Mouse (Mus musculus) adipocyte (in vitro differentiated cells): Measurements from ENCODE around the gene Flrt1.
A peak's percentile ranks its signal among the peaks of the same experiment; 100 is the strongest.

Source experiments
- DNase-seq: peaks from one replicate; pipeline ENCODE4 v3.0.0-alpha.2; 2016; ENCODE audit warnings: low spot score

Gene Flrt1

DNA sequence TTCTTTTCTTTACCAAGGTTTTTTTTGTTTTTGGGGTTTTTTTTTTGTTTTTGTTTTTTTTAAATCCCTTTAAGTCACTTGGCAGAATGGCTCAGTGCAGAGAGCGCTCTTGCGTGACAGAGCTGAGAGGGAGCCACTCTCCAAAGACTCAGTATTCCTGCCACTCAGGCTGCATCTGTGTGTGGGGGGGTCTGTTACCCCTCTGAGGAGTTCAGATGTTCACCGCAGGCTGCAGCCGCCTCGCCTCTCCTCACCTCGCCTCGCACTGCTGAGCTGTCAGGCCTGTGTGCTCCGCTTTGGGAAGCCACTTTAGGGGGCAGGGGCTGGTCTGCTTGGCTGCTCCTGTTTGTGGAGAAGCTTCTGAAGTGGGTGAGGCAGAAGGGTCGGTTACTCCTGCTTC, at the start of gene Flrt1:
Gene Flrt1 (minus strand): TSS at position 186 of the 400 bp plus-strand sequence.
- no peak for DNase-seq

DNA sequence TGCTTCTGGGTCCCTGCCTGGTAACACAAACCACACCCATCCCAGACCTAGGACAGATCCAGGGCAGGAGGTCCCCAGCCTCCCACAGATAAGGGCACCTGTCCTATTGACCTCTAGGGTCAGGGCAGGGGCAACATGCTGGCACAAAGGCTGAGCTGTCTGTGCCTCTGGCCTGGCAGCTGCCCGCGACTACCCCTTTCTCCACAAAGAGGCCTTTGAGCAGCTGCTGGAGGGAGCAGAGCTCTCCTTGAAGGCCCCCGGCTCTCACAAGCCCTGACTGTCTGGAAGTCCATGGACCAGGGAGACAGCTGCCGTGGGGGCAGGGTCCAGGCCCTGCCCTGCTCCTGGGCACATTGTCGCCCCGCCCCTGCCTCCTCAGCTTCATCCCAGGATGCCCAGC, 49.7 kb upstream of the Flrt1 start:
- no peak for DNase-seq

DNA sequence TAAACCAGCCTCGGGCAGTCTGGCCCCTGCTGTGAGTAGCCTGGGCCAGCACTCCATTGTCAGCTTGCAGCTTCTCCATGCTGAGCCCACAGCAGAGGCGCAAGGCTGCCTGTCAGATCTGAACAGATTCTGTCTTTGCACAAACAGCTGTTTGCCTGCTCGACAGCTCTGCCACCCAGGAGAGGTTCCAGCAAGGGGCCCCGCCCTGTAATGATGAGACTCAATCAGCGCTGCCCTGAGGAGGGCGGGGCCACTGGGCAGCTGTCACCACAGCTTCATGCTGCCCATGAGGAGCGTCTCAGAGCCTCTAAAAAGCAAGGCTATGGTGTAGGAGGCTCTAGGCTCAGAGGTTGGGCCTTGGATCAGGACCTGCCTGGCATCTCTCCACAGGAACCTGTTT, 47.7 kb upstream of the Flrt1 start:
- no peak for DNase-seq

DNA sequence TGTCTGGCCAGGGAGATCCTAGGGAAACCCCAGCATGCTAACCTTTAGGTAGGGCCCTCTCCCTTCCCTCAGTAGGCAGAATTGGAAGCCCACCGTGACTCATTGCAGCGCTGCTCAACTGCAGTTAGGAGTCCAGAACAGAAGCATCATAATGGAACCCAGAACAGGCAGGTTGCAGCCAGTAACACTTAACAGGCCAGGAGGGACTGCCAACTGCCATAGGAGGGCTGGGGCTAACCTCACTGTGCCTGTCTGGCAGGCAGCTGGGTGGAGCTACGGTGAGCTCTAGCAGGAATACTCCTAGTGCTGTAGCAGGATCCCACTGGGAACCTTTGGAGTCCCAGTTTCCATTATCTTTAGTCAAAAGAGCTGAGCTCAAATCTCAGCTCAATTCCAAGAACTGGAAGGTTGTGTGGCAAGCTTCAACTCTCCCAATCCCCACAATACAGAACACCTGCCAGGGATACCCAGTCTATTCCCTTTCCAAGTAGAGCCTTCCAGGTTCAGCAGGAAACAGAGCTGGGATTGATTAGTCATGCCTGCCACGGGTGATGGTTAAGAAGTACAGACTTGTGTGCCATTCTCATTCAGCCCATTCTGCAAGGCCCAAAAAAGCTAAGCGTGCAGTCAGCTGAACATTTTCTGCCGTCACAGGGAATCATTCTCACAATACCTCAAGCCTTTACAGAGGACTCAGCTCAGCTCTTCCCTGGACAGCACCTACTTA, 46.6 kb upstream of the Flrt1 start:
- no peak for DNase-seq

DNA sequence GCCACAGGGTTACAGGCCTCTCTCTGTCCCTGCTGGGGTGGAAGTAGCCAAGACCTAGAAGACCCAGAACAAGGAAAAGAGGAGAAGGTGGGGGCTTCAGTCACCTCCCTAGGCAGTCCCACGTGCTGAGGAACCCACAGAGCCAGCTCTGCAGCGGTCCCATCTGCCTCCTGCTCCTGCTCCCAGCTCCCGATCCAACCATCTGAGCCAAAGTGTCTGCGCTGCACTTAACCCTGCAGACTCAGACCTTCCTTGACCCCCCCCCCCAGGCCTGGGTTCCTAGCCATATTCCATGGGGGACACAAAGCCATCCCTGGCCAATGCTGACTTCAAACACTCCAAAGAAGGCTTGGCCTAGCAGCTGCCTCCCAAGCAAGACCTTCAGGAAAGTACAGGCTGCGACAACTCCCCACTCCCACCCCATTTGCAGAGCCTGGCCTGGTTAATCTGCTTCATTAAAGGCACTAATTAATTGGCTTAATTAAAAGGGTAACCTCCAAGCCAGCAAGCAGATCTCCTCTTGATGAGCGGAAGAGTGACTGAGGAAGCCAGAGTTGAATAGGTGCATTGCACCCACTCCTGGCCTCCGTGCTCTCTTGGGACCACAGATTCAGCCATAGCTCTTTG, 45.9 kb upstream of the Flrt1 start:
- DNase-seq = no peak

DNA sequence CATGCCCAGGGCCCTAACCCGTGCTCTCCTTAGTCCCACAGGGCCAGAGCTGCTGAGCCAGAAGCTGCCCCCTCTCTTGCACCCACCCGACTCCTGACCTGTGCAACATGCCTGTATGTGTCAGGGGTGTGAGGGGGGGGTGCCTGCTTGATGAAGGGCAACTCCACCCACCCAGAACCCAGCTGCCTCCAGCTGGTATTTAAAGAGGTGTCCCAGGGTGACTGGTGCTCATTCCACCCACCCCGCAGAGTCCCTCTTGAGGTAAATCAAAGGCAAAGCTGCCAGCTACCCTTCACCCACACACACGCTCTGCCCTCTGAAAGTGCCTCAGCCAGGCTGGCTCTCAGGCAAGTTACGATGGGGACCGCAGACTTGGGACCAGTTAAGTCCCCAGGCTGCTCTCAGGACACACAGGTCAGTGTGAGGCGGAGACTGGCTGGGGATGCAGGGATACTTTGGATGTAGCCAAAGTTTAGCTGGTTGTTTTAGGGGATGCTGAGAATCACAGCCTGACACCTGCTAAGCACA, 43.7 kb upstream of the Flrt1 start:
- no peak for DNase-seq

DNA sequence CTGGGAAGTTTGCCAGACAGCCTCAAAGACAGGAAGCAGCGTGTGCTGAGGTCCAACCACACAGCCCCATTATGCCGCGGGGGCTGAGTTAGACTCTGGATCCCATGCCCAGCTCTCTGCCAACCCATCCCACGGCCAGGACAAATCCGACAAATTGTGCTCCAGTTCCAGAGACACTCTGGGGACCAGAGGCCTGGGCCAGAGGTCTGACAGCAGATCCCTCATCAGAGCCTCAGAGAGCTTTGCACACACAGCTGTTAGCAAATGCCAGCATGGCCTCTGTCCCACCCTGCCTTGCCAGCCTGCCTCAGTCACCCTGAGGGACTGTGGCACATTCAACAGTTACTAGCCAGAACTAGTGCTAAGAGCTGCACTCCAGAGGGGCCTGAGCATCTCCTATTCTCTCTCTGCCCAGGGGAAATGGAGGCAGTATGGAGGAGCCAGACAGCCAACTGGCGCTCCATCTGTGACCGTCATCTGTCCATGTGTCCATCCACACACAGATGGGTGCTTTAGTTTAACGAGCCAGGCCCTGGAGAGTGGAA, 43.1 kb upstream of the Flrt1 start:
- peak; percentile 22 for DNase-seq

DNA sequence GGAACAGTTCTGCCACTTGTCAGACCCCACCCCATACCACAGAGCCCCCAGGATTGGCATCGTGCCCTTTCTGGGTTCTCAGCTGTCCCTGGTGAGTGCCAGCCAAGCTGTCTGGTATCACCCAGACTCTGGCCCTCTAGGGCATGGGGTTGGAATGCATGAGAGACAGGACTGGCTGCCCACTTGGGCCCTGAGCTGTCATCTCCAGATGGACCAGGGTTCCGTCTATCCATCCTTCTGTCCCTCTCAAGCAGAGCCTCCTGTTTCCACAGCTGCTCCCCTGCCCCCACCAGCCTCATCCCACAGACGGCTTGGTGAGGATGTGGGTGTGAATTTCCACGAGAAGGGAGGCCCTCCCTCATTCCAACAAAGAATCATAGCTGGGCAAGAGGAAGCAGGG, 42.6 kb upstream of the Flrt1 start:
- DNase-seq = no peak

DNA sequence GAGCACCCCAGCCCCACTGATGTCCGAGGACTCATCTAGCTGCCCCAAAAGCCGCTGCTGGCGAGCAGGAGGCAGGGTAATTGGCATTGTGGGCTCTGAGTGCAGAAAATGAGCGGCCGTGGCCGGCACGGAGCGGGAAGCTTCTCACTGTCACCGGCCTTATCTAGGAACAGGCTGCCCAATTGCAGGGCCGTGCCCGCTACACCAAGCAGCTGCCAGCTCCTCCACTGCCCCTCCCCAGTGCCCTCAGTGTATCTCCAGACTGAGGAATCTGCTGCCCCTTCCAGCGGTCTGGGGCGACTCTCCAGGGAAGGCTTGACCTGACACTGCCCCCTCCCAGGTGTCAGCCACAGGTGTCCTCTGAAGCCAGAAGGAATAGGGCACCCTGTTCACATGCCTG, 40.8 kb upstream of the Flrt1 start:
- DNase-seq = no peak

DNA sequence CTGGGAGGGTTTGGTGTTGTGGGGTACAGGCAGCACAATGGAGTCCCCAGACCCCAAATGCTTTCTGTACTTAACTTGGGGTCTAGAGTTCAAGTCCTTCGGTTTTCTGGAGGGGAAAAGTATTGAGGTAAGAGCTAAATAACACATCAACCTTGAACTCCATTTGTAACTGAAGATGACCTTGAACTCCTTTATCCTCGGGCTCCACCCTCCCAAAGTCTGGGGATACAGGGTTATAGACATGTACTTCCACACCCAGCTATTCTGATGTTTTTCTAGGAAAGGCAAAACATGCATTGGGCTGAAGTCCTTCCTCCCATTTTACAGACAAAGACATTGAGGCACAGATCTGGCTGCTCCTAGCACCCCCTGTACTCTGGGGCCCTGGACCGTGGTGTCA, 38.9 kb upstream of the Flrt1 start:
- DNase-seq = no peak

DNA sequence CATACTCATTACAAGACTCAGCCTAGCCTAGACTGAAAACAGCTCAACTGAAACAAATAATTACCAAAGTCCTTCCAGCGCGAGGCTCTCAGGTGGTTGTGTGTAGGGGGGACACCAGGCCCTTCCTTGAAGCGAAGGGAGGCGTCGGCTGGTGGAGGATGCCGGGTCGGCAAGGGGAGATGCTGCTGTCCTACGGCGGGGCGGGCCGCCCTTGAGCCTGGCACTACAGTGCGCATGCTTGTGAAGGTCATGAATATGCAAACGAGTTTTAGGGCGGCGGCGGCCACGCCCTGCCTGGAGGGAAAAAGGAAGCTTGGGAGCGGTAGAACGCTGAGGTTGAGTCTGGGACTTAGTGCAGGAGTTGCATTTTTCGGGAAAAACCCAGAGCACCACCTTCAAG, 38.3 kb upstream of the Flrt1 start:
- DNase-seq = no peak

DNA sequence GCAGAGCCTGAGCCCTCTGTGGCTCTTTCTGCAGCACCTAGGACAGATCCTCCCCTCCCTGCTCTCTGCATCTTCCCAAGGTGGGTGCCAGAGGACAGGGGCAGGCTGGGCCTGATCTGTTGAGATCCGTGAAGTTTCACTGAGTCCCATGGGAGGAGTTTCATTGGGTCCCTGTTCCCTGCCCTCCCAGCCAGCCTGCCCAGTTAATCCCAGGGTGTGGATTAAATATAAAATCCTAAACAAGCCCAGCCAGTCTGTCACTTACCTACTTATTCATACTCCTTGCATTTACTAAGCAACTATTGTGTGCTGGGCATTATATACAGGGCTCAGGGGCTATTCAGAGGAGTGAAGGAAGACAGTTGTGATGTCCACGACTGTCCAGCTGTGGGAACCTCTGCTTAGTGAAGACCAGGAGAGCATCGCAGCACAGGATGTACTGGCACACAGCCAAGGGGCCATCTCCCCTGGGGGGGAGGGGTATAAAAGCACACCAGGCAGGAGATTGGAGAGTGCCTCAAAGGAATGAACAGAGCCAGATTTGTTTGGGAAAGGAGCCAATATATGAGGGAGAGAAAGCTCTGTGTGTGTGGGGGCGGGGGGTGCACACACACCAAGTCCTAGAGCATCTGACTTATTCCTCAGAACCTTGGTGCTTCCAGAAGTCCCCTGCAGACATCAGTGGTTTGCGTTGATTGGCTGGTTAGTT, 36.8 kb upstream of the Flrt1 start:
- DNase-seq = no peak

DNA sequence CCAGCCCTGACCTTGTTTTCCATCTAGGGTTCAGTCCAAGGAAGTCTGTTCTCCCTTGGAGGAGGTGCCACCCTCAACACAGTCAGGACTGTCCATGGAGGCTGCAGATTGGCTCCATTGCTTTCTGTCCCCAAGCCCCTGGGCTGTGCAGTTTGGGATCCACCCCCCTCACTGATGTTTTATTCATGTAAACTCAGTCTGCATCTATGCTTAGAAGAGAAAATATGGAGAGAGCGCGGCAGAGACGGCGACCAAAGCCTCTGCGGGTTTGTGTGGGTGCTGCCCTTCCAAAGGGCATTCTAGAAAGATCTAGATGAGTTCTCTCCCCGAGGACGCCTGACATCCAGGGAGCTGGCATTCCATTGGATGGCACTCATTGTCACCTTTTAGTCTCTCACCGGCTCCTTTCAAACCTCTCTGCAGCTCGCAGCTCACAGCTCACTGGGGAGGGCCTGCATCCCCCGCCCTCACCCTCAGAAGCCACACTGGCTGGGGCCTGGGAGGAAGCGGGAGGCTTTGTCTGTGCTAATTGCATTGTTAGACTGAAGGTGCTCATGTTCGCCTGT, 35.4 kb upstream of the Flrt1 start:
- no peak for DNase-seq

DNA sequence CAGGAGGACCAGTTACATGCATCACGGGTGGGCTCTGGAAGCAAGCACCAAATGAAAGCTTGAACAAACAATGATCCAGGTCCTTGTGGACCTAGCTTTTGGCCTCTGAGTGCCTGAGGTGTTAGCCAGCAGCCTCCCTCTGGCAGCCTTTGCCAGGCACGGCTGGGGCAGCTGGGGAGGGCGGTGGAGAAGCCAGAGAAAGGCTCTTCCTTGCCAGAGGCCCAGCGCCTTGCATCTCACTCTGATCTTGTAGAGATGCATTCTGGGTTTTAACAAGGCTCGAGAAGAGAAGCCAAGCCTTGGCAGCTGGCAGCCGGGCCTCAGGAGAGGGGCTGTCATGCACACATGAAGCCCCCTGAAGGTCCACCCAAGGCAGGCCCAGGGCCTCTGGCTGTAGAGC, 34.8 kb upstream of the Flrt1 start:
- DNase-seq = no peak

DNA sequence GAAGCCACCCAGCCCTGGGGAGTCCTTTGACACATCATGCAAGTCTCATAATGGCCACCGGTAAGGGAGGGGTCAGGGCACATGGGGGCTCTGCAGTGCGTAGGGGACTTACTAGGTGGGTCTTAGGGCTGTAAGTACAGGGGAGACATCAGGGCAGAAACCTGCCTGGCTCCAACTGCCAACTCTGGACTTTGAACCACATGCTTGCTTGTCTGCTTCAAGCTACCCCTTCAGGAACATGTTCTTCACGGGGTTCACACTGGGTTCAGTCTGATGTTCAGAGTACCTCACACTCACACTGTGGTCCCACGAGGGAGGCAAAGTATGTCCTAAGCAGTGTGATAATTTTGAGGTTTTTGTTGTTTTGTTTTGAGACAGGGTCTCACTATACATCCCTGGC, 33.8 kb upstream of the Flrt1 start:
- no peak for DNase-seq

DNA sequence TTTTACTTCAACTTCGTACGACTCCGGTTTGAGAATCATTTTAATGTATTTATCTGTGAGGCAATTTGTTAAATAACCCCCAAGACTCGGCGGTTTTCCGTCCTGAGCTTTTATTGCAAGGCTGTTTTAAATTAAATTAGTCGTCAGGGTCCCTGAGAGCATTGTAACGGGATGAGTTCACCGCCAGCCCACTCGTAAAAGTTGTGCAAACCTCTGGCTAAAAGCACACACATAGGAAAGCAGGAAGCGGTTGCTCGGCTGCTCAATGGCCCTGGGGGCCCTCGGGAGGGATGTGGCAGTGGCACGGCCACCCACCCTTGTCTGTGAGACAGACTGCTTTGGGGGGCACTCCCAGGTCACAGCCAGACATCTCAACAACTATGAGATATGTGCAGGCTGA, 32.8 kb upstream of the Flrt1 start:
- DNase-seq = no peak

DNA sequence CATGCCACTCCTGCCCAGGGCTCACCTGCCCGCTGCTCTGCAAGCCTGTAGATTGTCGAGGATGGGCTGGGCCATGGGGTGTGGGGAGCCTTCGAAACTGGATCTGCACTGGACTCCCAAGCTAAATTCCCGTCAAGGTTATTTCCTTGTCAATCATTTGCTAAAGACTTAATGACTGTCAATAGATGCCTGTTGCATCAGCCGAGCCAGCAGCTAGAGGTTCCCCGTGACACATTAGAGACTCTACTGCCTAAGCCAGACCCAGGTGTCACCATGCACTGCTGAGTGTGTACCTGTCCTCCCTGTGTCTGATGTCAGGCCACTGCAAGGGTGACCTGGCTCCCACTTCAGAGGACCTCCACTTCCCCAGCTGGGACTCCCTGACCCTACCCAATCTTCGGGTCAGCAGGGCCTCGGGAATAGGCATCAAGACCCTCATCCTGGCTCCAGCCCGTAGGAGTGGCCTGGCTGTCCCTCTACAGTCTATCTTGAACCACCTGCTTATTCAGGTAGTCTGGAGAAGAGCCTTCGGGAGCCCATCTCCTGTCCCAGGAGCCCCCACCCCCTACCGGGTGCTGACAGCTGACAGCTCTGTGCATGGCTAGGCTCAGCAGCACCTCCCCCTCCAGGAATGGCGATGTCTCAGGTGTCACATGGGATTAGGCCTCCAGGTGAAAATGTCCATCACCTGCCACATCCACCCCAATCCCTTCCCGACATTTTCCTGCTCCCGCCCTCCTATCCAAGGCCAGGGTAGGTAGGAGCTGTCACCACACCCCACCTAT, 31.4 kb upstream of the Flrt1 start:
- no peak for DNase-seq

DNA sequence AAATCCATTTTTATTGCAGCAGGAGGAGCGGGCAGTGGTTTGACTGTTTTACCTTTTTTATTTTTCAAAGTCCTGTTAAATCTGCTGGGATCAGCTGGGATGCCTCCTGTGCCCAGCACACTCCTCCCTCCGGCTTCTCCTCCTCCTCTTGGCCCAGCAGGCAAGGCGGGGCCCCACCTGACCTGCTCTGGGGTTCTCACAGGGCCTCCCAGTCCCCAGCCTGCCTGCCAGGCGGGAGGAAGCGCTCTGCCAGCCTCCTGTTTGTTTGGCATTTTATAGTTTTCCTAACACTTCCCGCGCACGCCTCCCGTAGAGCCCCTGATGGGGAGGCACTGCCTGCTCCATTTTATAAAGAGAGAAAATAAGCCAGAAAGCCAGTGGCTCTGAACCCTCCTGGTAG, 30.5 kb upstream of the Flrt1 start:
- peak; percentile 24 for DNase-seq

DNA sequence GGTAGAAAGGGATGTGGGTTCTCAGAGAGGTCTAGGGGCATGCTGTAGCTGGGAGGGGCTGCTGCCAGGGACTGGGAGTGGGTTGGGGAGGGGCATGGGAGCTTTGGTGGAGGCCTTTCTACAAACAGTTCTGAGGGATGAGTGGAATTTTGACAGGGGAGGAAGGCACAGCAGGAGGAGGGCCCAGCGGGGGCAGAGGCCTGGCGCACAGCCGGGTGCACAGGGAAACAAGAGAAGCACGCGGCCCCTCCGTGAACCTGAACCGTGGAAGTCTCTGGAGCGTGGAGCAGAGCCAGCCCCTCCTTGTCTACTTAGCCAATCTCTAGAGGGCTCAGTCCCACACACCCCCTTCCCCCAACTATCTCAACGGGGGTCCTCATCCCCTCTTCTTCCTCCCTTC, 30.0 kb upstream of the Flrt1 start:
- no peak for DNase-seq

DNA sequence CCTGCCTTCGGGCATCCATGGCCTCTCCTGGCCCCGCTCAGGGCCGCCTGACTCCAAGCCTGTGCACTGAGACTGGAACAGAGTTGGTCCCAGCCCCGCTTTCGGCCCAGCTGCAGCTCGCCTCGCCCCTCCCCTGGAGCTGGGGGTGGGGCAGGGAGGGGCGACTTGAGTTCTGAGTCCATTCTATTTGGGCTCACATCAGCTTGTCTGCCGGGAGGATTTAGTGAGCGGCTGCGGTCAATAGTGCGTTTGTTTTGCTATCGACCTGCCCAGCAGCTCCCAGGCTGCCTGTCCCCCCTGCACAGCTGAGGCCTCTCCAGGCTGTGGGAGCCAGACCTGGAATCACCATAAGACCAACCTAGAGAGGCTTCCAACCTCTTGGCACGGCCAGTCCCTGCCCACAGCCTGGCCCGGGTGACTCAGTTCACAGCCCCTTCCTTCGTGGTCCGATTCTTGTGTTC, 29.1 kb upstream of the Flrt1 start:
- peak; percentile 70 for DNase-seq

DNA sequence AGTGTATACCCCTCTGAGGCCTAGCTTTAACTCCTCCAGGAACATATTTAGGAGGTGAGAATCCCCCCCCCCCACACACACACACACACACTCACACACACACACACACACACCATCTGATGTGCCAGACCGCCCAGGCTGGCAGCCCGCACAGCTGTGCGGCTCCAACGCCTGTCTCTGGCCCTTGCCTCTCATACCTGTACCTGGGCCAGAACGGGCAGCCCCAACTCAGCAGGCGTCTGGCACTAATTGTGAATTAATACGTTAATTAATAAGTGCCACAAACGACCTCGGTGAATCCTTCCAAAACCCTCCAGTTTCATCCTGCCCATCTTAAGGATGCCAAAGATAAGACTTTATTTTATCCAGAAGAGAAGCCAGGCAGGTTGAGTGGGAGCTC, 27.9 kb upstream of the Flrt1 start:
- DNase-seq = no peak

DNA sequence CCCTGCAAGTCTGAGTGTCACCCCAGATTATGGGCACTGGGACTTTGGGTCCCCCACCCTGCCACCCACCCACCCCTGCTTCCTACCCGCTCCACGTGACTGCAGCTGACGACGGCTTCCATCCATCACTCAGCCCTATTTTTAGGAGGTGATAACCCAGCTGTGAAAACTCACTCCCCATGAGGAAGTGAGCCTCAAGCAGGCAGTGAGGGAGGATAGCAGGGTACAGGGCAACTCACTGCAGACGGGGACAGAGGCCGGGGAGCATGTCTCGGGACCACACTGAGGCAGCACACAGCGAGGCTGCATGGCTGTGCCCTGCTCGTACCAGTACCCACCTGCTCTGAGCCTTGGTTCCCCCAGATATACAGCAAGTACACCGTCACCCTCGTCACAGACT, 24.8 kb upstream of the Flrt1 start:
- no peak for DNase-seq
